Mouse (Mus musculus): ENCODE results near the gene Adcyap1r1.

The Adcyap1r1 gene

GRCm38 (mm10) chr6:55502309-55502708 is 50.5 kb downstream of the Adcyap1r1 start:
- DNase-seq = peak in 1 of 2 experiments; percentile 10

DNA sequence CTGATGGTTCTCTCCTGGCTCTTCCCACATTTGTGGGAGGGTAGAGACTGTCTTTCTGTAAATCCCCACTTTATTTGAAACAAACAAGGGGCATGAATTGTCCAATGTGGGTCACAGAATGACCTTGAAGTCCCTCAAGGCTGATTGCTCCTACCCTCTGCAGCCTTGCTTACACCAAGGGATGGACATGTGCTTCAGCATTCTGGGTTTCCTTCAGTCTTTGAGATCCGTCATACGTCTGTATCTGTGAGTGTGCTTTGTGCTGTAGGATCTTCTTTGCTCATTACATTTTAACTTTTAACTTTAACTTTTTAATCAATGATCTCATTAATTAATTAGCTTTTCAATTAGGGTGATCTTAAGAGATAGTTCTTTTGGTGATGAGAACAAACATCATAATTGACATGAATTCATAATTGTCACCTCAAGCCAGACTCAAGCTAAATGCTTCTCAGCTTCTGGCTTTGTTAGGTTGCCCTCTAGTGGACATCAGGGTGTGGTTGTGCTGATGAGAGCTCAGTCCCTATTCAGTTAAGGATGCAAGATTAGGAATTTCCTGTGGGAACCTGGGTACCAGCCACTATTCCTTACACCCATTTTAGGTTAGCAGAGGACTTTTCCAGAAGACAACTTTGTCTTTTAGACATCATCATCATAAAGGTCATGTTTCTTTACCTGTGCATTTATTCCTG is 53.2 kb downstream of the Adcyap1r1 start:
- DNase-seq = peak; percentile 63 to 81

GRCm38 (mm10) chr6:55506519-55506918 is 54.7 kb downstream of the Adcyap1r1 start:
- DNase-seq = no peak

- DNase-seq = no peak
These were observed 57.5 kb downstream of the Adcyap1r1 start for GRCm38 (mm10) chr6:55509130-55509870.

DNA sequence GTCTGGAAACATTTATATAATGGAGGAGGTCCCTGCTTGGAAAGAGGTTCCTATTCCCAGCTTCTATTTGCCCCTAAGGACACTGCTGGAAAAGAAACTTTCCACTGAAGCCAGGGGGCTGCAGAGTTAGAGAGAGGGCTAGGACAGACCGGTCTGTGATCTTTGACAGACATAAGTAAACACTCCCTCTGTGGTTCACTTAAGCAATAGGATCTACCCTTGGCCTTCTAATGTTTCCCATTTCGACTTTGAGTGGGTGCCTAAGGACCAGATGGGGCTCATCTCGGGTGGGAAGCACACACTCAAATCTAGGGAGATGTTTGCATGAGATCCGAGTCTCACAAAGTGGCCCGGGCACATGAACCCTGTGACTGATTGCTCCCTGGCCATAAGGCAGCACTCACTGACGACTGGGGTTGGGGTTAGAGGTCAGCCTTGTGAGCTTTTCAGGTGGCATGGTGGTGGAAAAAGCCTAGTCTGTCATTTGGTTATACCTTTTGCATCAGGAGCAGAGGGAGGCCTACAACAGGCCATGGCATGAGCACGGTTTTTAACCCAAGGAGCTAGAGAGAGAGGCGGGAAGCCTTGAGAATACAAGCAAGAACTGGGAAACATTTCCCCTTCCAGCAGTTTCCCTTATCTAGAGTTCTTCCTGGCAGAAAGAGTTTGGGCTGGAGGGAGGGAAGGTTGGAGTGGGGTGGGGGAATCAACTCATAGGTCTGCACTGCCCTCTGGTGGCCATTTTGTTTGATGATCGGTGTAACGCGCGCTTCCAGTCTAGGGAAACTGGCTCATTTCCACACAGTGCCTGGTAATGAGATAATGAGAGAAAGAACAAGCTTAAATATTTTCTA is 59.7 kb downstream of the Adcyap1r1 start:
- DNase-seq = peak; percentile 78 to 89

- no peak for DNase-seq
These were observed 60.4 kb downstream of the Adcyap1r1 start for GRCm38 (mm10) chr6:55512066-55512703.

DNA sequence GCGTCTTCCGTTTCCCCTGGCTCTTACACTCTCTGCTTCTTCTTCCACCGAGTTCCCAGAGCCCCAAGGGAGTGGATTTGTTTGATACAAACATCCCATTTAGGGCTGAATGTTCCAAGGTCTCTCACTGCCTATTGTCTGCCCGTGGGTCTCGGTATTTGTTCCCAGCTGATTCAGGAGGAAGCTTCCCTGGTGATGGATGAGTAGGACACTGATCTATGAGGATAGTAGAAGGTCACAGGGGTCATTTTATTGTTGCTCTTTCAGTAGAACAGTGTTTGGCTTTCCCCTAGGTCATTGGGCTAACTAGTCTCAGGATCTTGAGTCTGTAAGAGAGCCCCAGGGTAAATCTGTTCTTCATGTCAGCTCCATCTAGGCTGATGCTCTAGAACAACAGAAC is 61.7 kb downstream of the Adcyap1r1 start:
- no peak for DNase-seq

- DNase-seq = peak; percentile 89 to 91
These were observed 67.9 kb downstream of the Adcyap1r1 start for GRCm38 (mm10) chr6:55519605-55520201.

DNA sequence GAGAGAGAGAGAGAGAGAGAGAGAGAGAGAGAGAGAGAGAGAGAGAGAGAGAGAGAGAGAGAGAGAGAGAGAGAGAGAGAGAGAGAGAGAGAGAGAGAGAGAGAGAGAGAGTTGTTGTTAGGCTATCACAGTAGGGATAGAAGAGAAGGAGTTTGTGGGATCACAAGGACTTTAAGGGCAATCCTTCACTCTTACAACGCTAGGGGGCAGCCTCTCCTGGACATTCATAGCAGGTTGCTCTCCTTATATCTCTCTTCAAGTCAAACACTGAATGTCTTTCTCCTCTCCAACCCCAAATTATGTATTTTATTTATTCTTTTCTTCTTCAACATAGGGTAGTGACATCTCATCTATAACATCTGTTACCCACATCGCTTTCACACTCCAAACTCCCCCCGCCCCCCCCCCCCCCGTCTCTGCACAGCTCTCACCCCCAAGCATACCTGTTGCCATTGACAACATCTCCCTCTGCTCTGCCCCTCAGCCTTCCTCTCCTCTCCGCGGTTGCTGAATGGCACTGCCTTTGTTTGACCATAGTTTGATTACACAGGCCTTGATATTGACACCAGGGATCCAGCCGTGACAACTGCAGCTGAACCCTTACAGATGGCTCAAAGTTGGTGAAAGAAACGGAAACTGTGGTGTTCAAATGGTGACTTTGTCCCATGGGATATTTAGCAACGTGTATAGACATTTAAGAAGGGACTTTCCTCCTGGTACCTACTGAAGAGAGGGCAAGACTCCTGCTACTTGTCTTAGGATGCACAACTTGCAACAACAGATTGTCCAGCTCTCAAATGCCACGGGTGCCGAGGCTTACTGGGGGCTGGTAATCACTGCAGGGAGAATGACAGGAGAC is 68.7 kb downstream of the Adcyap1r1 start:
- DNase-seq = peak; percentile 58 to 81

DNA sequence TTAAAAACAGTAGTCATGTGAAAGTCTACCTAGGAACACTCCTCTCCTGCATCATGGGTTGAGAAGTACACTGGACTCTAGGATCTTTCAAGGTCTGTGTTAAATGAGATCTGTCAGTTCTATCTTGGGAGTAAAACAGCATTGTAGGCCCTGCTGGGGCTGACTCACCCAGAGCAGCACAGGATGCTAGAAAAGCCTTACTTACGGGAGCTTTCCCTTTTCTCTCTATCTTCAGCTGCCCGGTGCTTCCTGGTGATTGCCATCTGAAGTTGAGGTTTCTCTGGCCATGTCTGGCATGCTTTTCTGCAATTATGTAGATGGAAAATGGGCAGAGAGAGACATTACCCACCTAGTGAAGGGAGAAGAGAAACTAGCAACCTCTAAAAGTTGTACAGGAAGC is 84.7 kb downstream of the Adcyap1r1 start:
- no peak for DNase-seq

DNA sequence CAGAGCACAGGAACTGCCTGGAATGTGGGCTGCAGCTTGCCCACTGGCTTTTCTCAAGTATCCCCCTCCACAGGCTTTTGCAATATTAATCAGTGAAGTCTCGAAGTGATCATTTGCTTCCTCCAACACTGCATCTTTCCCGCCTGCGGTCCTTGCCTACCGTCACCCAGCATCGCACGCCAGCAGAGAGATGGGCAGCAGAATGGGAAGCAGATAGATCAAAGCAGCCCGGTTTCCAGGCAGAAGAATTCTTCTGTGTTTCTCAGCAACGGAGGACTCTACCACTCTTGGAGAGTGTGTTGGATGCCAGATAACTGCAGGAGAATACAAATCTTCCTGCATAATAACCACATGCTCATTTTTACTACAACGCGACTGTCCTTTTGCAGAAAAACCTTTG is 87.4 kb downstream of the Adcyap1r1 start:
- DNase-seq = peak in 1 of 2 experiments; percentile 13

- no peak for DNase-seq
These were observed 90.6 kb downstream of the Adcyap1r1 start for GRCm38 (mm10) chr6:55542359-55542758.

GRCm38 (mm10) chr6:55543345-55543744 is 91.6 kb downstream of the Adcyap1r1 start:
- no peak for DNase-seq

- DNase-seq = no peak
These were observed 97.4 kb downstream of the Adcyap1r1 start for GRCm38 (mm10) chr6:55549211-55549610.

DNA sequence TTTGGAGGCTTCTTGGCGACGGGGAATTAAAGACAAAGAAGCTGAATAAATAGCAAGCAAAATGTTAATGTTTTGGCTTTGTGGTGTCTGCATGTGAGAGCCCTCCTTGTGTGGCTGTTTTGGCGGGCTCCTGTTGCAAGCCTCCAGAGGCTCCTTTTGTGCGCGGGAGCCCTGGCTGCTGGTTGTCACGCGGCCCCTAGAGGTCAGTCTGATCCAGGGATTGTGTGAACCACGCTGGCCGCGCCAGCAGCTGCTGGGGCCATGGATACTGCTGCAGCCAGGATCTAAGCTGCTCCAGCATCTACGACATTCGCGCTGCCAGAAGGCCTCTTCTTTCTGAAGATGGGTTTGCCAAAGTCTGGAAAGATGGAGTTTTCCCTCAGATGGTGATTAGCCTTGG is 99.1 kb downstream of the Adcyap1r1 start:
- DNase-seq = peak in 1 of 2 experiments; percentile 36

Data from cerebellum, postnatal 25 days (tissue).